9 mouse cellular contexts compared by ENCODE assay signal in the genomic region with DNA sequence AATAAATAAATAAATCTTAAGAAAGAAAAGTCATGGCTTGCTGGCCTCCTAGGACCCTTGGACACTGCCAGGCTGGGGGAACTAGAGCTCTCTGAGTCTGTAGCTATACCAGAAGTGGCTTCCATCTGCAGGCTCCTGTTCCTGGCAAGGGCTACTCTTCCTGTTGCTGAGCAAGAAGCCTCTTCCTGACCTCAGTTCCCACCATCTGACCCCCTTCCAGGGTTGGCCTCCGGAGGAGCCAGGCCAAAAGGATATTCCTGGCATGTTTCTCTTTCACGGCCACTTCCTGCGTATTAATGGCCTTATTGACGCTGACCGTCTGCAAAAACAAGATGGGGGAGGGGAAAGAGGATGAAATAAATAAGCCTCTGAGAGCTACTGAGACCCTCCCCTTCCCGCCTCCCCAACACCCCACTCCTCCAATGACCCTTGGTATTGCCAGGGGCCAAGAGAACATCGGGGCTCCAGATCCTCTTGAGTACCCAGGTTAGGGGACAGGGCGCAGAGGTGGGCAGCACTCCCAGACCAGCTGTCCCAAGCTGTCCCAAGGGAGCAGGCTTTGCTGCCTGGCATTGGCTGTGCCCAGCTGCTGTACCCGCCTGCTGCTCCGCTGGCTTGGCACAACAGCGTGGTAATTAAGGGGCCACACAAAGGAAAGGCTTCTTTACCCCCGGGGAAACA.
A peak's percentile ranks its signal among the peaks of the same experiment; 100 is the strongest.
DNase-seq lines count a peak whose midpoint lies in the region; ATAC-seq lines count a peak whose summit lies in the region.
"Had no signal": no experiment of that assay in that cellular context is flagged by ENCODE, and none has a peak within 500 bp of the region (broad histone marks: within the 10 kb centered on the region; RNA-seq: fewer than 3 reads in every experiment).

No protein-coding gene starts in this region.

- peaks cover 91% of the 10 kb centered on the region for H3K36me3 ChIP-seq in hindbrain, embryonic 10.5 days
- H3K36me3 ChIP-seq in hindbrain, embryonic 11.5 days (ENCODE audit: control insufficient read depth, insufficient read depth, low read length): peaks cover 14% of the 10 kb centered on the region; the same call in 1 of the 2 replicates
- peaks cover 40% of the 10 kb centered on the region for H3K36me3 ChIP-seq in limb, embryonic 15.5 days
- peaks cover 30% of the 10 kb centered on the region for H3K36me3 ChIP-seq in neural tube, embryonic 15.5 days

- H3K4me3 ChIP-seq in hindbrain, embryonic 10.5 days: no peak overlapping the region
- H3K4me3 ChIP-seq in hindbrain, embryonic 11.5 days (ENCODE audit: low read depth, low read length): no peak overlapping the region
- no peak overlapping the region for H3K4me3 ChIP-seq in limb, embryonic 15.5 days
- no peak overlapping the region for H3K4me3 ChIP-seq in neural tube, embryonic 15.5 days (replicated peaks)
- H3K4me3 ChIP-seq: erythroblast, embryonic 14.5 days had no signal

- peaks cover 5% of the 10 kb centered on the region for H3K4me1 ChIP-seq in hindbrain, embryonic 10.5 days (replicated peaks)
- H3K4me1 ChIP-seq in hindbrain, embryonic 11.5 days (replicated peaks; ENCODE audit: control insufficient read depth, insufficient read depth, low read length): no peaks in the 10 kb centered on the region
- peaks cover 16% of the 10 kb centered on the region; the same call in 1 of the 2 replicates for H3K4me1 ChIP-seq in limb, embryonic 15.5 days
- H3K4me1 ChIP-seq in neural tube, embryonic 15.5 days: peaks cover 17% of the 10 kb centered on the region

- WGBS in hindbrain, embryonic 10.5 days: 80% methylated on average over 12 of the region's 12 CpGs
- WGBS in hindbrain, embryonic 11.5 days: 79% methylated on average over 12 of the region's 12 CpGs
- WGBS in limb, embryonic 15.5 days: 71% methylated on average over 12 of the region's 12 CpGs
- 37% methylated on average over 12 of the region's 12 CpGs for WGBS in neural tube, embryonic 15.5 days

- 0 out of 2 replicates have a peak overlapping the region, but pooled peaks have one; percentile 46 for H3K27ac ChIP-seq in hindbrain, embryonic 10.5 days
- H3K27ac ChIP-seq in hindbrain, embryonic 11.5 days (ENCODE audit: low read depth, low read length): no peak overlapping the region
- H3K27ac ChIP-seq in limb, embryonic 15.5 days: peak overlapping the region; percentile 38
- H3K27ac ChIP-seq in neural tube, embryonic 15.5 days (replicated peaks): peak overlapping the region; percentile 73

- no peaks in the 10 kb centered on the region for H3K27me3 ChIP-seq in hindbrain, embryonic 10.5 days (ENCODE audit: insufficient read depth, poor library complexity, severe bottlenecking)
- H3K27me3 ChIP-seq in hindbrain, embryonic 11.5 days (ENCODE audit: control insufficient read depth, insufficient read depth, low read length): no peaks in the 10 kb centered on the region
- no peaks in the 10 kb centered on the region for H3K27me3 ChIP-seq in limb, embryonic 15.5 days
- H3K27me3 ChIP-seq in neural tube, embryonic 15.5 days (replicated peaks): no peaks in the 10 kb centered on the region

- no peak for ATAC-seq in hindbrain, embryonic 11.5 days (ENCODE audit: low FRiP score)
- no peak; the same call in 1 of the 2 replicates for ATAC-seq in limb, embryonic 15.5 days (ENCODE audit: insufficient number of reproducible peaks, low FRiP score, low TSS enrichment, low read depth)
- peak; percentile 67; the same call in 1 of the 2 replicates for ATAC-seq in neural tube, embryonic 15.5 days (ENCODE audit: low FRiP score)

- no peak overlapping the region for H3K9ac ChIP-seq in hindbrain, embryonic 11.5 days (ENCODE audit: low read depth, low read length)
- H3K9ac ChIP-seq in limb, embryonic 15.5 days: no peak overlapping the region
- no peak overlapping the region for H3K9ac ChIP-seq in neural tube, embryonic 15.5 days (replicated peaks)

- no peak overlapping the region for H3K4me2 ChIP-seq in hindbrain, embryonic 11.5 days (replicated peaks; ENCODE audit: low read depth, low read length)
- no peak overlapping the region for H3K4me2 ChIP-seq in limb, embryonic 15.5 days
- no peak overlapping the region for H3K4me2 ChIP-seq in neural tube, embryonic 15.5 days

- H3K9me3 ChIP-seq in hindbrain, embryonic 10.5 days: peaks cover 5% of the 10 kb centered on the region; the same call in 1 of the 2 replicates
- no peaks in the 10 kb centered on the region for H3K9me3 ChIP-seq in hindbrain, embryonic 11.5 days (ENCODE audit: control insufficient read depth, low read length)
- no peaks in the 10 kb centered on the region for H3K9me3 ChIP-seq in limb, embryonic 15.5 days
- no peaks in the 10 kb centered on the region for H3K9me3 ChIP-seq in neural tube, embryonic 15.5 days (replicated peaks)

- DNase-seq in hindbrain, embryonic 10.5 days (ENCODE audit: low spot score): no peak
- no peak for DNase-seq in hindbrain, embryonic 11.5 days (ENCODE audit: low spot score)
- peak; percentile 19 for DNase-seq in embryo, embryonic 11 days
- DNase-seq in heart, adult 11 months: peak; percentile 97
- peak; percentile 81 for DNase-seq in kidney, adult 9 months
- no peak for DNase-seq in ovary, postnatal 10 days (ENCODE audit: low spot score)

Comparison
In these comparisons a context has a peak if more than half of its experiments do, and no peak if none do; other contexts are left out.
1. DNase-seq: peak in embryo, embryonic 11 days (single experiment), heart, adult 11 months (single experiment) and kidney, adult 9 months (single experiment); none in hindbrain, embryonic 10.5 days (single experiment), hindbrain, embryonic 11.5 days (single experiment) and ovary, postnatal 10 days (single experiment).